Mouse (Mus musculus) intestine, postnatal 0 days (tissue): ENCODE measurements around the gene Orm3. TPM values are rescaled to one million over a fixed set of nuclear protein-coding genes. Genes with fewer than 3 reads are reported as not detected.

Experiments used
- ATAC-seq: fragments of 200-750 bp; cut with Nextera tagmentation; 2 replicates; pipeline ENCODE4 v1.8.0; 2017; ENCODE audit warnings: mild to moderate bottlenecking, moderate TSS enrichment, moderate library complexity
- H3K27ac ChIP-seq: fragments of 300-500 bp; sonication (generic); 2 replicates; pipeline ENCODE4 v1.5.1; 2014; ENCODE audit warnings: mild to moderate bottlenecking, low read depth, low read length, moderate library complexity
- H3K27me3 ChIP-seq: fragments of 300-500 bp; sonication (generic); replicated peaks from 2 replicates; pipeline ENCODE4 v1.6.1; 2014; ENCODE audit warnings: low read length, mixed read lengths; ENCODE audit not compliant: control insufficient read depth, insufficient read depth
- H3K36me3 ChIP-seq: fragments of 300-500 bp; sonication (generic); 2 replicates; pipeline ENCODE4 v1.6.1; 2014; ENCODE audit warnings: mild to moderate bottlenecking, moderate library complexity; ENCODE audit not compliant: control insufficient read depth, insufficient read depth
- H3K4me1 ChIP-seq: fragments of 300-500 bp; sonication (generic); replicated peaks from 2 replicates; pipeline ENCODE4 v1.6.1; 2014; ENCODE audit warnings: antibody characterized with exemption, low read length, mixed read lengths; ENCODE audit not compliant: control insufficient read depth, insufficient read depth
- H3K4me2 ChIP-seq: fragments of 300-500 bp; sonication (generic); replicated peaks from 2 replicates; pipeline ENCODE4 v1.6.1; 2014; ENCODE audit warnings: low read depth, mild to moderate bottlenecking, moderate library complexity
- H3K4me3 ChIP-seq: fragments of 300-500 bp; sonication (generic); 2 replicates; pipeline ENCODE4 v1.5.1; 2014; ENCODE audit warnings: low read depth, low read length
- H3K9ac ChIP-seq: fragments of 300-500 bp; sonication (generic); 2 replicates; pipeline ENCODE4 v1.6.1; 2014; ENCODE audit warnings: mild to moderate bottlenecking, low read depth, low read length
- H3K9me3 ChIP-seq: fragments of 300-500 bp; sonication (generic); 2 replicates; pipeline ENCODE4 v1.6.1; 2016; ENCODE audit warnings: mixed run types; ENCODE audit not compliant: control insufficient read depth
- CTCF ChIP-seq: sonication (generic); IDR thresholded peaks from 2 replicates; pipeline ENCODE4 v1.5.1; 2016; ENCODE audit warnings: low read depth, mild to moderate bottlenecking, control low read depth, antibody characterized with exemption, moderate library complexity
- WGBS: fragments of 180-500 bp; shearing (Covaris S2); extraction: QIAGEN DNeasy Blood & Tissue Kit; methylation state at CpG from one replicate; pipeline ENCODE4 v1.1.7; 2014; 5-methylcytosine and 5-hydroxymethylcytosine counted together
- polyA plus RNA-seq: library from polyadenylated mRNA; unstranded; fragments of >200 nt; fragmentation: Nextera tagmentation; extraction: Ambion mirVana; gene quantifications from 2 replicates; pipeline ENCODE4 v1.2.1, GENCODE M21; 2015

Gene Orm3
- not detected in 2 replicates for polyA plus RNA-seq

- H3K36me3 ChIP-seq, result no peaks in the 10 kb centered on the region
- no peak within 1 kb of the TSS for H3K4me2 ChIP-seq
- no peak for ATAC-seq
- H3K9me3 ChIP-seq, result no peaks in the 10 kb centered on the region
- H3K4me1 ChIP-seq, result no peaks in the 10 kb centered on the region
- H3K4me3 ChIP-seq, result no peak within 1 kb of the TSS
- no peaks in the 10 kb centered on the region for H3K27me3 ChIP-seq
- WGBS, result 71% methylated on average over 4 of the region's 4 CpGs
- H3K27ac ChIP-seq, result no peak within 1 kb of the TSS
- H3K9ac ChIP-seq, result no peak within 1 kb of the TSS
- no peak for TF ChIP-seq CTCF
Observed at GRCm38 (mm10) chr4:63355877-63356665, at the start of gene Orm3. Gene Orm3, plus strand, starts transcription at chr4:63356162.

GRCm38 (mm10) chr4:63307175-63308062 is 48.5 kb upstream of the Orm3 start:
- Histone ChIP-seq H3K27me3 (no peaks in the 10 kb centered on the region), H3K4me2 (no peak overlapping the region), H3K9me3 (no peaks in the 10 kb centered on the region), H3K27ac (no peak overlapping the region), H3K36me3 (peaks cover 11% of the 10 kb centered on the region; the same call in 1 of the 2 replicates), H3K4me3 (no peak overlapping the region), H3K4me1 (no peaks in the 10 kb centered on the region), H3K9ac (no peak overlapping the region)
- peak; percentile 94 for TF ChIP-seq CTCF
- peak; percentile 67 for ATAC-seq
- 37% methylated on average over 21 of the region's 21 CpGs for WGBS

- no peak for TF ChIP-seq CTCF
- Histone ChIP-seq H3K4me1 (no peaks in the 10 kb centered on the region), H3K9me3 (no peaks in the 10 kb centered on the region), H3K9ac (no peak overlapping the region), H3K27me3 (no peaks in the 10 kb centered on the region), H3K4me3 (no peak overlapping the region), H3K36me3 (peaks cover 8% of the 10 kb centered on the region; the same call in 1 of the 2 replicates), H3K4me2 (no peak overlapping the region), H3K27ac (no peak overlapping the region)
- WGBS, result 84% methylated on average over 3 of the region's 3 CpGs
- ATAC-seq, result no peak
Observed at GRCm38 (mm10) chr4:63308316-63308715, 47.6 kb upstream of the Orm3 start.

GRCm38 (mm10) chr4:63310247-63310855 is 45.6 kb upstream of the Orm3 start:
- no peak overlapping the region for H3K4me2 ChIP-seq
- peaks cover 8% of the 10 kb centered on the region; the same call in 1 of the 2 replicates for H3K36me3 ChIP-seq
- H3K4me3 ChIP-seq, result no peak overlapping the region
- no peak overlapping the region for H3K9ac ChIP-seq
- no peaks in the 10 kb centered on the region for H3K9me3 ChIP-seq
- no peak for TF ChIP-seq CTCF
- no peaks in the 10 kb centered on the region for H3K27me3 ChIP-seq
- ATAC-seq, result no peak
- no peaks in the 10 kb centered on the region for H3K4me1 ChIP-seq
- 67% methylated on average over 10 of the region's 10 CpGs for WGBS
- no peak overlapping the region for H3K27ac ChIP-seq

GRCm38 (mm10) chr4:63311426-63311825 is 44.5 kb upstream of the Orm3 start:
- 88% methylated on average over 7 of the region's 7 CpGs for WGBS
- H3K9ac ChIP-seq, result no peak overlapping the region
- peaks cover 8% of the 10 kb centered on the region; the same call in 1 of the 2 replicates for H3K36me3 ChIP-seq
- no peak overlapping the region for H3K4me2 ChIP-seq
- TF ChIP-seq CTCF, result no peak
- no peak for ATAC-seq
- H3K9me3 ChIP-seq, result no peaks in the 10 kb centered on the region
- H3K4me3 ChIP-seq, result no peak overlapping the region
- H3K27me3 ChIP-seq, result no peaks in the 10 kb centered on the region
- H3K4me1 ChIP-seq, result no peaks in the 10 kb centered on the region
- H3K27ac ChIP-seq, result no peak overlapping the region

GRCm38 (mm10) chr4:63314063-63314462 is 41.9 kb upstream of the Orm3 start:
- TF ChIP-seq CTCF, result 0 out of 2 replicates have a peak, but pooled peaks have one; percentile 4
- Histone ChIP-seq H3K9me3 (no peaks in the 10 kb centered on the region), H3K27ac (no peak overlapping the region), H3K27me3 (no peaks in the 10 kb centered on the region), H3K36me3 (peaks cover 8% of the 10 kb centered on the region; the same call in 1 of the 2 replicates), H3K4me2 (no peak overlapping the region), H3K9ac (no peak overlapping the region), H3K4me3 (no peak overlapping the region), H3K4me1 (no peaks in the 10 kb centered on the region)
- WGBS, result 78% methylated on average over 5 of the region's 5 CpGs
- ATAC-seq, result no peak
